Mouse (Mus musculus): ENCODE measurements at regions not wholly inside any gene's neighbourhood (a gene's known extent, or its start where the extent isn't known, plus 50 kb on each side); places are given as distances from the start of the nearest gene placed in this dataset.

DNA sequence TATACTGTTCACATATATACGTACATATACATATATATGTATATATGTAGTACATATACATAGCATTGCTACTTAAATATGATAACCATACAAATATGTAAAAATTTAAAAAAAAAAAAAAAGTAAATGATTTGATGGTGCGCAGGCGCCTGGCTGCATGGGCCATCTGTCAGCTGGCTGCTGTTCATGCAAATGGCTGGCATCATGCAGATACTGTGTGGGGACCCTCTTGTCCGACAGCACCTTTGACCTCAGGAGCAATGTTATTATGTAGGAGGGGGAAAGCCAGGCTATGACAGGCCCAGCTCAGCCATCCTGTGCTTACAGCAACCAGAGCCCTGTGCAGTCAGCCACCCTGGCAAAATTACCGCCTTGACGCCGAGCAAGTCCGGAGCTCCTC, 65.1 kb upstream of the Tnrc6c start:
- no peak for DNase-seq (ENCODE audit: low spot score in 2 of 2)

DNA sequence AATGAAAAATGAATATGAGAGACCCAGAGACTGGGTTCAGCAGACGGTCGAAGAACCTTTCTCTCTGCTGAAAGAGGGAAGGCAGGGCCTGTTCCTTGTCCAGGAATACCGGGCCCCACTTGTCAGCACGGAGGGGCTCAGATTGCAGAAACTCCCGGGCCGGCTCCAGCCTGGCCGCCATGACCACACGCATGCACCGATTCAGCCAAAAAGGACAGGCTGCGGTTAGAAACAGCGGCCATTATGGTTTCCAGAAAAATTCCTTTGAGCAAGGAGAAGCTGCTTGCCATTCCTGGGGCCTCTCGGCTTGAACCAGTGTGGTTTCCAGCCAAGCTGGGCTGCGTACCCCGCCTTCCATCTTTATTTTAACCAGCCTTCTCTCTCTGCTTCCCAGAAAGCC, 64.7 kb upstream of the Tnrc6c start:
- no peak for DNase-seq (ENCODE audit: low spot score in 2 of 2)

DNA sequence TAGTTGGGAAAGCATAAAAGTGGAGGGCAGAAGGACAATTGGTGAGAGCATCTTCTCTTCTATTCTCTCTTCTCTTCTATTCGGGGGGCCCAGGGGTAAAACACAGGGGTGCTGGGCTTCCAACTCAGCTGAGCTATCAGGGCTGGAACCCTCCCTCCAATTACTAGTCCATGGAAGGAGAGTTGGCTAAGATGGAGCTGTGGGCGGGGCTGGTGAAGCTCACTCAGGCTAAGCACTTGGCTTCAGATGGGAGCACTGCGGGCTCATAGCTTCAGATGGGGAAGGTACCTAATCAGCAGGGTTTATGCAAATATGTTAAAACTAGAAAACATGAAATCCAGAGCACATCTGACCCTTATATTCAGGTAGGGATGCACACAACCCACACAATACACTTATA, 61.5 kb upstream of the Tnrc6c start:
- no peak for DNase-seq (ENCODE audit: low spot score in 2 of 2)

DNA sequence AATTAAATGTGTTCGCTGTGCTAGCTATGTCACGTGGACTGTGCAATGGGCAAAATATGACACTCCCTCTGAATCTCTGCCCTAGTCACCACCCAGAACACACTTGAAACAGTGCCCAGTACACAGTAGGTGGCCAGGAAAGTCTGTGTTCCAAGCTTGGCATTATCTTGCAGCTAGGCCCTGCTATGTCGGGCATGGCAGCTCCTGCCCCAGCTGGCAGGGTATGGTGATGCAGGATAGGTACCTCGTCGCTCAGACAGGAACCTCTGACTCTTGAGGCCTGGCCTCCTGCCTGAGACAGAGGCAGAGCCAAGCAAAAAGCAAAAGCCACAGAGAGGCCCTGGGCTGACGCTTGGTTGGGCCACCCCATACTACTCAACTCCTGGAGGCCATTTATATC, 57.9 kb upstream of the Tnrc6c start:
- DNase-seq (ENCODE audit: low spot score in 2 of 2), result no peak

DNA sequence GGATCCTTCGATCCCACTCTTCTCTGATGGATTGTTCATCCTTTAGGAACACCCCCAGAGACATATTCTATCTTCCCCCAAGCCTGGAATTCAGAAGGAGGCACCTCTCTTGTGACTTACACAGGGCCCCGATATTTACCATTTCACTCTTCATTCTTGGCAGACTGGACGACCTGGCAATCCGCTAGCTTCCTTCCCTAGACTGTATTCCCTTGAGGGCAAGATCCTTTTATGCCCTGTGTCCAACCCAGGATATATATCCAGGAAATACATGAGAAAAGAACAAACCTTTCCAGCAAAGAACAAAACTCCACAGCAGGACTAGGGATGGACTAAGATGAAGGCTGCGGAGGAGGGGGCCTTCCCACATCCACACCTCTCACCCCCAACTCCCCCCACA, 56.3 kb upstream of the Tnrc6c start:
- no peak for DNase-seq (ENCODE audit: low spot score in 2 of 2)

DNA sequence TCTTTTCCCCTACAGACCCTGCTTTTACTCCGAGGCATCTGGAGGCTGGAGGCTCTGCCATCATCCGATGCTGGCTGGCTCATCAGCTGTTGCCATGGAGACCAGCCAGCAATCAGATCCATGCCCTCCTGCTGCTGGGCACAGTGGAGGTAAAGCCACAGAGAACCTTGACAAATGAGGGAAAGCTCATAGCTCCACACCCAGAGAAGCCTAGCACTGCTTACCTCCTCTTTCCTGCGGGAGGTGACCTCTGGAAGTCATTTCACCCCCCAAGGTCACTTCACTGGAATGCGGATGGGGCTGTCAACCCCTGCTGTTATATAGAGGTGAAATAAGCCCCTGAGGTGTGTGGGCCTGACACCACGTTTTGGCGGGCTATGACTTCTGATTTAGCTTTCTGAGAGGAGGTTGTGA, 55.9 kb upstream of the Tnrc6c start:
- no peak for DNase-seq (ENCODE audit: low spot score in 2 of 2)

DNA sequence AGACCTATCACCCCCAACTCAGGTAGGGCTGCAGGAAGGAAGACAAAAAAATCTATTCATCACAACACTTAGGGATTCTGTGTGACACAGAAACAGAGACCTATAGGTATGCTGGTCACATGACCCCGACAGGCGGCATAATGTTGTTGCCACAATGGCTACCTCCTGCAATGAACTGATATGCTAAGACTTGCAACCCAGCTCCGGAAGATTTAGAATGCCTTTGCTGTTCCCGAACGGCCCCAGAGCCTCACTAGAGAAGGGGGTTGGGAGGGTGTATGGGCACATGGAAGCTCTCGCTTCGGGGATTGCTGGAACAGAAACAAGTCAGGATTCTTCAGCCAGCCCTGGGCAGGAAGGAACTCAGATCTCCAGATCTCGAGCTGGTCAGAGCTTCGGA, 55.5 kb upstream of the Tnrc6c start:
- peak; percentile 16 for DNase-seq (ENCODE audit: low spot score in 2 of 2)

DNA sequence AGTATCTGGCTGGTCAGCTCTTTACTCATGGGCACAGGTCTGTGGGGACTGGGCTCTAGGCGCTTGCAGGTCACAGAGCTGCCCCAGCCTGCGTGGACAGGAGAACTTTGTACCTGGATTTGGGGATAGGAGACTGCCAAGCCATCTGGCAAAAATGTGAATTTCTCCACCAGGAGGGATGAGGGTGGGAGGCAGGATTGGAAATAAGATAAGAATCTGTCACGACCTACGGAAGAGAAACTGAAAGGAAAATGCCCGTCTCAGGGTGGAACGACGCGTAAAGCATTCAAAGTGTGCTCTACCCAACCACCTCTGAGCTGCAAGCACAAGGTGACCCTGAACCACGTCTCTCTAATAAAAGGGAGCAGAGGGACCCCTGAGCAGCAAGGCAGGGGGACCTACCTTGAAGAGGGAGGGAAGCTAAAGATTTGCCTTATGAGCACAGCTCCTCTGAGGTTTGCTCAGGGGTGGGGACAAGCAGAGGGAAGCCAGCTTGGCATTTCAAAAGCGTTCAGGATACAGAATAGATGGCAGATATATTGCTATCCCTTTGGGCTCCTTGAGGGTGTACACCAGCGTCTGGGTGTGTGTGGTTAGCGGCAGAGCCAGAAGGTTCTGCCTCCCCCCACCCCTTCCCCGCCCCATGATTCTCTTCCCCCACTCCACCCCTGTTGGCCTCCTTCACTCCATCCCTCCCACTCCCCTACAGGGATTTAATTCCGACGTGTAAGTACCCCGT, 54.9 kb upstream of the Tnrc6c start:
- peak; percentile 34 to 35 for DNase-seq (ENCODE audit: low spot score in 2 of 2)

DNA sequence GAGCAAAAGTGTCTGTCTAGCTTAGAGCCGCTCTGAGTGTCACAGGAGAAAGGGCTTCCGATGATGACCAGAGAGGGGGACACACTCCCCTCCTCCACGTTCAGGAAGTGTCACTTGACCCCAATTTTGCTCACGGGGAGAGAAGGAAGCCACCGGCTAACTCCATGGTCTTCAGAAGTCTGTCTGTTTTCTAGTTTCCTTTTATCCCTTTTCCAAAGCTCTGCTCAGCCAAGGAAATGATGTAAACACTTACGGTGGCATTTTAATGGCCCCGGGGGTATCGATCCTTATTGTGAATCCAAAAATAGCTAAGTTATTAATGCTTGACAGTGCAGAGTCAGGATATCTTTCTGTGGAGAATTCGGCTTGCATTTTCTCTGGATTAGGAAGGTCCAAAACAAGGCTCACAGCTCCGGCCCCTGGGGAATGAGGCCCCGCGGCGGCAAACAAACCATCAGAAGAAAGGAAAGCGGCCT, 54.3 kb upstream of the Tnrc6c start:
- peak in 1 of 2 experiments; percentile 9 for DNase-seq (ENCODE audit: low spot score in 2 of 2)

DNA sequence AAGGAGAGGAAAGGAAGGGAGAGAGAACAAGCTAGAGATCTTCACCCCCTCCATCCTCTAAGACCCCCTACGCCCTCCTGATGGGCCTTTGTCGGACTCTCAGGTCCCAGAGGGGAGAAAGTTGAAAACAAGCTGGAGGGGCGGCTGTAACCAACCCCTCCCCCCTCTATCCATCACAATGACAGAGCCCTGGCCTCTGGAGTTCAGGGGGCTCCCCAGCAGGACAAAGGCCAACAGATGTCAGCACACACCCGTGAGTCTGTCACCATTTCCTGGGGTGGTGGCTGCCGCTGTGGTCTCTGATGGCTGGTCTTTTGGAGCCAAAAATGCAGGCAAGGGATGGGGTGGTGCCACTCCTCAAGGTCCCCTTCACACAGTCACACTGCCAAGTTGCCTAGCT, 52.9 kb upstream of the Tnrc6c start:
- DNase-seq (ENCODE audit: low spot score in 2 of 2), result no peak

DNA sequence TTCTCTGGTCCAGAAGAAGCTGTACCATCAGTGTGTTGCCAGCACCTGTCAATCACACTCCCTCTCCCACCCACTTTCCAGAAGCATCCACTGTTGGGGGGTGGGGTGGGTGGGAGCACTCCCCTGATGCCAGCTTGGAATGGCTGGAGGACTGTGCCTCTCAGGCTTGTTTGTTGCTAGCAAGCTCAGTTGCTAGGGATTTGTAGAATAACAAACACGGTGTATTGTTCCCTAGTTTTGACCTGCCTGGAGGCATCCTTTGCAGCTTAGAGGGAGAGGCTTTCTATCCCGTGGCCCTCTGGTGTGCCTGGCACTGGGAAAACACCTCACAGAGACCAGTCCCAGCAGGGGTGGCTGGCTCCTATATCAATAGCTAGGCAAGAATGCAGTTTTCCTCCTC, 50.1 kb upstream of the Tnrc6c start:
- DNase-seq (ENCODE audit: low spot score in 2 of 2), result no peak
